Mouse (Mus musculus) hindbrain, embryonic 16.5 days (tissue): ENCODE data around the gene Aox2. TPM values are rescaled to one million over a fixed set of nuclear protein-coding genes. Genes with fewer than 3 reads are reported as not detected.

ENCODE experiments used
- ATAC-seq: fragments of 200-750 bp; cut with Nextera tagmentation; 2 replicates; pipeline ENCODE4 v1.8.0; 2017; ENCODE audit warnings: moderate TSS enrichment, moderate library complexity
- H3K27ac ChIP-seq: fragments of 300-500 bp; sonication (generic); 2 replicates; pipeline ENCODE4 v1.5.1; 2014; ENCODE audit warnings: low read depth, mild to moderate bottlenecking, control low read depth, low read length, moderate library complexity
- H3K27me3 ChIP-seq: fragments of 300-500 bp; sonication (generic); replicated peaks from 2 replicates; pipeline ENCODE4 v1.6.1; 2014; ENCODE audit warnings: low read length; ENCODE audit not compliant: control insufficient read depth, insufficient read depth
- H3K36me3 ChIP-seq: fragments of 300-500 bp; sonication (generic); 2 replicates; pipeline ENCODE4 v1.6.1; 2014; ENCODE audit warnings: mild to moderate bottlenecking, low read length, moderate library complexity, mixed read lengths; ENCODE audit not compliant: control insufficient read depth, insufficient read depth
- H3K4me1 ChIP-seq: fragments of 300-500 bp; sonication (generic); 2 replicates; pipeline ENCODE4 v1.6.1; 2014; ENCODE audit warnings: low read depth, low read length; ENCODE audit not compliant: control insufficient read depth, insufficient read depth
- H3K4me2 ChIP-seq: fragments of 300-500 bp; sonication (generic); 2 replicates; pipeline ENCODE4 v1.6.1; 2014; ENCODE audit warnings: mild to moderate bottlenecking, low read length, control low read depth, moderate library complexity
- H3K4me3 ChIP-seq: fragments of 300-500 bp; sonication (generic); 2 replicates; pipeline ENCODE4 v1.5.1; 2014; ENCODE audit warnings: mild to moderate bottlenecking, low read length, control low read depth, moderate library complexity
- H3K9ac ChIP-seq: fragments of 300-500 bp; sonication (generic); 2 replicates; pipeline ENCODE4 v1.6.1; 2014; ENCODE audit warnings: low read depth, mild to moderate bottlenecking, control low read depth, low read length, moderate library complexity
- H3K9me3 ChIP-seq: fragments of 300-500 bp; sonication (generic); 2 replicates; pipeline ENCODE4 v1.6.1; 2014; ENCODE audit warnings: mild to moderate bottlenecking, low read length, moderate library complexity; ENCODE audit not compliant: control insufficient read depth
- WGBS: fragments of 180-500 bp; shearing (Covaris S2); extraction: QIAGEN DNeasy Blood & Tissue Kit; methylation state at CpG from one replicate; pipeline ENCODE4 v1.1.7; 2014; 5-methylcytosine and 5-hydroxymethylcytosine counted together
- polyA plus RNA-seq: library from polyadenylated mRNA; unstranded; fragments of >200 nt; fragmentation: Nextera tagmentation; extraction: Ambion mirVana; gene quantifications from 2 replicates; pipeline ENCODE4 v1.2.1, GENCODE M21; 2015

The Aox2 gene
- polyA plus RNA-seq, 1 experiment from 2014 or later: 0.09 TPM

DNA sequence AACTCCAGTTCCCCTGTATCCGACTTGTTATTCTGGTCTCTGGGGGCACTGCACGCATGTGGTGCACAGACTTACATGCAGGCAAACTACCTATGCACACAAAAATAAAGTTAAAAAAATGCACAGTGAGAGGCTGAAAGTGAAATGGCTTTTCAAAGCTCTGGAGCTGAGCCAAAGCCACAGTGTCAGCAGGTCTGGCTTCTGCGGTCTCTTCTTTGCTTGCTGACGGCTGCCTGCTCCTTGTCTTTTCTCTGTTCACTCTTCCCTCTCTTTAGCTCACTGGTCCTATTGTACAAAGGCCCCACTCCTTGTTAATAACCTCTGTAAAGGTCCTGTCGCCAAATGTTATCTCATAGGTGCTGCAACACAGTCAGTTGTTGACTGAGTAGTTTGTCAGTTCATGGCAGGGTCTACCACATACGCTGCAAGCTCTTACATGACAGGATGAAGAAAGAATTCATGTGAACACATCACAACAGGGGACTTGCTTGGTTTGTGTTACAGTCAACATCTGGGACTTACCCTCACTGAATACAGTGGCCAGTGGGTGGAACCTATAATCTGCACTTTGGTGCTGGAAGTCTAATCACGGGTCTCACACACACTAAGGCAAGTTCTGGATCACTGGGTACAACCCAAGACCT lies 33.2 kb downstream of the Aox2 start:
- no peak overlapping the region for H3K4me2 ChIP-seq
- H3K9me3 ChIP-seq: no peaks in the 10 kb centered on the region
- no peak overlapping the region for H3K4me3 ChIP-seq
- ATAC-seq: no peak
- WGBS: 78% methylated on average over 7 of the region's 7 CpGs
- no peak overlapping the region for H3K27ac ChIP-seq
- no peaks in the 10 kb centered on the region for H3K4me1 ChIP-seq
- no peaks in the 10 kb centered on the region for H3K27me3 ChIP-seq
- no peak overlapping the region for H3K9ac ChIP-seq
- no peaks in the 10 kb centered on the region for H3K36me3 ChIP-seq

DNA sequence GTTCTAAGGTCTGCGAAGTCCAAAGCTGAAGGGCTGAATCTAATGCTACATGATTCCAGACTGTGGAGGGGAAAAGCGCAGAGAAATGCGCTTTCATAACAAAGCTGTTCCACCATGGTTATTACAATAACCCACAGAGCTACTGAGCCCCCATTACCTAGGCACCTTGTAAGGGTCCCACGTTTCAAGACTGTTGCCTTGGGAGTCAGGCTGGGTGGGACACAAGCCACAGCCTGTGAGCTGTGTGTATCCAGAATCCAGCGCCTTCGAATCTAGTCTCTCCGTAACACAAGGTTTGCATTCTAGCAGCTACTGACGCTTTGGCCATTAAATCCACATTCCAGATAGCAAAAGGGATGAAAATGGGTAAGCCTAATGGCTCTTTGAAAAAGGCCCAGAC lies 35.0 kb downstream of the Aox2 start:
- WGBS: 92% methylated on average over 8 of the region's 8 CpGs
- Histone ChIP-seq H3K27ac (no peak overlapping the region), H3K36me3 (no peaks in the 10 kb centered on the region), H3K9me3 (no peaks in the 10 kb centered on the region), H3K4me2 (no peak overlapping the region), H3K9ac (no peak overlapping the region), H3K4me3 (no peak overlapping the region), H3K4me1 (no peaks in the 10 kb centered on the region), H3K27me3 (no peaks in the 10 kb centered on the region)
- no peak for ATAC-seq

DNA sequence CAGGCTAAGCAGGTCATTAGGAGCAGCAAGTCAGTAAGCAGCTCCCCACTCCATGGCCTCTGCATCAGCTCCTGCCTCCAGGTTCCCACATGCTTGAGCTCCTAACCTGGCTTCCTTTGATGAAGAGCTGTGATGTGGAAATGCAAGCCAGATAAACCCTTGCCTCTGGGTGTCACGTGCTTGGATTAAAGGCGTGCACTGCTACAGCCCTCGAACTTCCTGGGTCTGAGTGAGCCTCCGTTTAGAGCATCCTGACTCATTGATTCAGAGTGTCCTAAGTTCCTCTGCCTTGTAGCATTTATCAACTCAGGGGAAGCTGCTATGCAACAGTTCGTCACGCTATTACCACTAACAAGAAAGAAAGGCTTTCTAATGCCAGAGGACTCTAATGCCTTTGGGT lies 37.4 kb downstream of the Aox2 start:
- no peaks in the 10 kb centered on the region for H3K36me3 ChIP-seq
- no peak overlapping the region for H3K4me3 ChIP-seq
- no peak for ATAC-seq
- H3K27me3 ChIP-seq: no peaks in the 10 kb centered on the region
- 76% methylated on average over 6 of the region's 6 CpGs for WGBS
- no peak overlapping the region for H3K9ac ChIP-seq
- H3K27ac ChIP-seq: no peak overlapping the region
- H3K4me1 ChIP-seq: no peaks in the 10 kb centered on the region
- H3K4me2 ChIP-seq: no peak overlapping the region
- H3K9me3 ChIP-seq: no peaks in the 10 kb centered on the region

DNA sequence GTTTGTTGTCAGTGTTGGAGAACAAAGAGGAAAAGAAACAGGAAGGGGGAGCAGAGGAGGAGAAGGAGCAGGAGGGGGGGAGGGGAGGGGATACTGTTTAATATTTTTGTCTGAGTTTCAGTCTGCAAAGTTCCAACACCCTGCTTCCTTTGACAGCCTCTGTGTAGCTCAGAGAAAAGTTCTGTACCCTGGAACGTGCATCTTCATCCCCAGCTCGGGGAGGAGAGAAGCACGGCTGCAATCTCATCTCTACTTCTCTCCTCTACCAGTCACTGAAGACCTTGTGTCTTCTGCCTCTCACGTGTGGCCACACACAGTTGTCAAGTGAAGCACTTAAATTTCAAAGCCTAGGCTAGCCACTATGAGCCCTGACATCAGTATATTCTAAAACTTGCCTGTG lies 55.1 kb downstream of the Aox2 start:
- H3K4me2 ChIP-seq: peak overlapping the region; percentile 53
- no peaks in the 10 kb centered on the region for H3K27me3 ChIP-seq
- no peaks in the 10 kb centered on the region for H3K4me1 ChIP-seq
- H3K9me3 ChIP-seq: no peaks in the 10 kb centered on the region
- H3K9ac ChIP-seq: peak overlapping the region; percentile 53
- no peak overlapping the region for H3K27ac ChIP-seq
- whole genome bisulfite sequencing: 32% methylated on average over 4 of the region's 4 CpGs
- H3K36me3 ChIP-seq: no peaks in the 10 kb centered on the region
- H3K4me3 ChIP-seq: peak overlapping the region; percentile 29
- ATAC-seq: peak; percentile 52; the same call in 1 of the 2 replicates

DNA sequence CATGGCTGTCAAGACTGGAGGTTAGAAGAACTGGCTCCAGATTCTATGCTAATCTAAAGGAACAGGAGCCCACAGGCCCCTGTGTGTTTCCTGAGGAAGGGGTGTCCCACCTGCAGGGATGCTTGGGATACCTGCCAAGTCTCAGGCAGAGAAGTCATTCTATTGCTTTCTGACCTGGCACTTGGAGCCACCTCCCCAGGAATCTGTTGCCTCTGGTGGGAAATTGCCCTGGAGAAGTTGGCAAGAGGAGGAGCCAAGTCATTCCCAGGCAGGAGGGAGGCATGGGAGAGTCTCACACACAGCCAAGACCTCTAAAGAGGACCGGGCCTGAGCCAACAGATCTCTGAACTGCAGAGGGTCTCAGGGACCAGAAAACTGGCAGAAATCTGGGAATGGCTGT lies 61.8 kb downstream of the Aox2 start:
- Histone ChIP-seq H3K36me3 (no peaks in the 10 kb centered on the region), H3K4me2 (no peak overlapping the region), H3K9ac (no peak overlapping the region), H3K27me3 (no peaks in the 10 kb centered on the region), H3K4me3 (no peak overlapping the region), H3K27ac (no peak overlapping the region), H3K9me3 (no peaks in the 10 kb centered on the region), H3K4me1 (no peaks in the 10 kb centered on the region)
- ATAC-seq: 0 out of 2 replicates have a peak, but pooled peaks have one; percentile 30
- 46% methylated on average over 1 of the region's 1 CpGs for WGBS

DNA sequence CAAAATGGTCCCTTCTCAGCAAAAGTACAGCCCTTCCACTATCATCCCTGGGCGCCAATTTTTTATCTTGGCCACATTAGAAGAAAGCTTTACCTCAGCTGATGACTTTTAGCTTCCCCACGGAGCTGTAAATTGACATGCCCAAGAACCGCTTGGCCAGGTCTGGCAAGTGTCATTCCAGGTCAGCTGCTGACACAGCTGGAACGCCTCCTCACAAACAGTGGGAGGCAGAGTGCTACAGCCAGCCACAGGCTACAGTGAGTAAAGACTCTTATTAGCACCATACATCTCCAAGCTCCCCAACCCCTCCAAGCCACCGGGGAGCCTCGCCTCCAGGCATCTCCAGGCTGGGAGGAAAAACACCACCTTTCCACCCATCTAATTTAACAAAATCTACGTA lies 63.5 kb downstream of the Aox2 start:
- ATAC-seq: peak; percentile 45; the same call in 1 of the 2 replicates
- H3K27ac ChIP-seq: no peak overlapping the region
- H3K4me2 ChIP-seq: no peak overlapping the region
- no peaks in the 10 kb centered on the region for H3K9me3 ChIP-seq
- WGBS: 39% methylated on average over 7 of the region's 7 CpGs
- H3K36me3 ChIP-seq: no peaks in the 10 kb centered on the region
- H3K27me3 ChIP-seq: no peaks in the 10 kb centered on the region
- H3K4me3 ChIP-seq: no peak overlapping the region
- H3K9ac ChIP-seq: no peak overlapping the region
- H3K4me1 ChIP-seq: no peaks in the 10 kb centered on the region

DNA sequence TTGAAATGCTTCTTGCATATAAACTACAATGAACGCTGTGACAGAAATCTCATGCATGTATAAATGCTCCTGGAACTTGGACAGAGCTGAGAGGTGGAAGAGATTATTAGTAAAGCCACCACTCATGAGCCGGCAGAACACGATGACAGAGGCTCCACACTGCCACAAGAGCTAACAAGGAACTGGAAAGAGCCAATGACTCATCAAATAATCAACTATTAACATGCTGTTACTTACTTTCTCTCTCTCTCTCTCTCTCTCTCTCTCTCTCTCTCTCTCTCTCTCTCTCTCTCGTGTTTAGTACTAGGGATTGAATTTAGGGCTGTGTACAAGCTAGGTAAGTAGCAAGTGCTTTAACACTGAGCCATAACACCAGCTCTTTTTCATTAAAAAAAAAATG lies 65.7 kb downstream of the Aox2 start:
- Histone ChIP-seq H3K9me3 (no peaks in the 10 kb centered on the region), H3K9ac (no peak overlapping the region), H3K27me3 (no peaks in the 10 kb centered on the region), H3K4me1 (no peaks in the 10 kb centered on the region), H3K4me2 (no peak overlapping the region), H3K36me3 (no peaks in the 10 kb centered on the region), H3K27ac (no peak overlapping the region), H3K4me3 (no peak overlapping the region)
- WGBS: 89% methylated on average over 4 of the region's 4 CpGs
- no peak for ATAC-seq

DNA sequence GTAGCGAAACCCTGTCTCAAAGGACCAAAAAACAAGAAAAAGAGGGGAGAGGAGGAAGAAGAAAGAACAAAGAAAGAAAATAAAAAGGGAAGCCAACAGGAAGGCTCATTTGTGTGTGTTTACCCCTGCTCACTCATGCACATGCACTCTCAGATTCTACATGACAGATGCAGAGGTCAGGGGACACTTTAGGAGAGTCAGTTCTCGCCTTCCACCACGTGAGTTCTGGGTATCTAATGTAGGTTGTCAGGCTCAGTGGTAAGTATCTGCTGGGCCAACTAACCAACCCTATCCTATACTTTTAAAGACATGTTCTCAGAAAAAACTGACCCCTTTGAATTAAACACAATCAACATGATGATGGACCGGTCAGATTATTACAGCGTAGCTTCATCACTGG lies 66.4 kb downstream of the Aox2 start:
- no peak overlapping the region for H3K27ac ChIP-seq
- H3K27me3 ChIP-seq: no peaks in the 10 kb centered on the region
- no peak overlapping the region for H3K4me2 ChIP-seq
- 86% methylated on average over 5 of the region's 5 CpGs for WGBS
- ATAC-seq: no peak
- H3K9ac ChIP-seq: no peak overlapping the region
- H3K36me3 ChIP-seq: no peaks in the 10 kb centered on the region
- no peaks in the 10 kb centered on the region for H3K4me1 ChIP-seq
- H3K9me3 ChIP-seq: no peaks in the 10 kb centered on the region
- no peak overlapping the region for H3K4me3 ChIP-seq

DNA sequence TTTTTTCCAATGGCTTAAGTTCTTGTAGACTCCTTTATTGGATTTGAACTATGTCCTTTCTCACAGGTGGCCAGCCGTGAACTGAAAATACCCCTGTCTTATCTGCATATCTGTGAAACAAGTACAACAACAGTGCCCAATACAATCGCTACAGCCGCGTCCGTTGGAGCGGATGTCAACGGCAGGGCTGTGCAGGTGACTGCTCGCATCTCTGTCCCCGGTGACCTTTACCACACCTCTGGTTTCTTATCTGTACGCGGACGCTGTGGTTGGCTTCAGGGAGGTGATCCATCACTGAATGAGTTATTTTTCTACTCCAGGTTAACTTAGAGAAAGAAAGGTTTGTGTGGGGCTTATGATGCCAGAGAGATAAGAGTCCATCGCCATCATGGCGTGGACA lies 68.0 kb downstream of the Aox2 start:
- no peaks in the 10 kb centered on the region for H3K4me1 ChIP-seq
- H3K4me3 ChIP-seq: no peak overlapping the region
- ATAC-seq: no peak
- 96% methylated on average over 14 of the region's 14 CpGs for WGBS
- no peak overlapping the region for H3K9ac ChIP-seq
- no peaks in the 10 kb centered on the region for H3K9me3 ChIP-seq
- H3K4me2 ChIP-seq: no peak overlapping the region
- no peak overlapping the region for H3K27ac ChIP-seq
- H3K36me3 ChIP-seq: no peaks in the 10 kb centered on the region
- no peaks in the 10 kb centered on the region for H3K27me3 ChIP-seq

DNA sequence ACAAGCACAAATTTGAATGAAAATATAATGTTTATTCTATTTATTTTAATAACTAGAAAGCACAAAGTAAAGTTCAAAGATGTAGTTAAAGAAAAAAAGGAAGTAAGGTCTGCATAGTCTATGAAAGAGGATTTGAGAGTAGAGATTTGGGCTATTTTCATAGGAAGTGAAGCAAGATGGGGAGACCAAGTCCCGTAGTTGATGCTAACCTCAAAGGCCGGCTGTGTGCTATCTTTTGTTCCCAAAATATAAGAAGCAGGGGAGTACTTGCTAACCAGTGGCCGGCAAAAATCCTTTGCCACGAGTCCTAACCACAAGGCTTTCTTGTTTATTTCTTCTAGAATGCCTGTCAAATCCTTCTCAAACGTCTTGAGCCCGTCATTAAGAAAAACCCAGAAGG lies 70.6 kb downstream of the Aox2 start:
- Histone ChIP-seq H3K27me3 (no peaks in the 10 kb centered on the region), H3K9me3 (no peaks in the 10 kb centered on the region), H3K36me3 (no peaks in the 10 kb centered on the region), H3K4me3 (no peak overlapping the region), H3K4me1 (no peaks in the 10 kb centered on the region), H3K9ac (no peak overlapping the region), H3K4me2 (no peak overlapping the region), H3K27ac (no peak overlapping the region)
- no peak for ATAC-seq
- WGBS: 84% methylated on average over 6 of the region's 6 CpGs
